Mouse (Mus musculus): ENCODE measurements around the gene Atg4c.

The Atg4c gene

GRCm38 (mm10) chr4:99185305-99185704, 8.4 kb upstream of the Atg4c start:
- DNase-seq (ENCODE audit: extremely low read depth, low read depth, low spot score) = no peak

GRCm38 (mm10) chr4:99186412-99187125, 7.2 kb upstream of the Atg4c start:
- no peak for DNase-seq (ENCODE audit: extremely low read depth, low read depth, low spot score)

DNA sequence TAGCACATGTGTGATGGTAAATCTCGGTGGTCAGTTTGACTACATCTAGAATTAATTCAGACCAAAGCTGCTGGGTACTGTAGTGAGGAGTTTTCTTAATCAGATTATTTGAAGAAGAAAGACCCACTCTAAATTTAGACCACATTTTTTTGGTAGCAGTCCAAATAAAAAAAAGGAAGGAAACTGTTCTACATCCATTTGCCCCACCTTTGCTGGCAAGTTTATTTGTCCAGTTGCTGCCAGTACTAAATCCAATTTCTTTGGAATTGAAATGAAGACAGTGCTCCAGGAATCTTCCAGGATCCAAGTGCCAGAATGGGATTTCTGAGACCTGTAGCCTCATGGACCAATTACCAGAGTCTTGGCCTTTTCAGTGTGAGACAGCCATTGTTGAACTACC, 1.1 kb upstream of the Atg4c start:
- no peak for DNase-seq (ENCODE audit: extremely low read depth, low read depth, low spot score)

GRCm38 (mm10) chr4:99193214-99193613, 520 bp upstream of the Atg4c start:
- DNase-seq (ENCODE audit: extremely low read depth, low read depth, low spot score) = no peak

DNA sequence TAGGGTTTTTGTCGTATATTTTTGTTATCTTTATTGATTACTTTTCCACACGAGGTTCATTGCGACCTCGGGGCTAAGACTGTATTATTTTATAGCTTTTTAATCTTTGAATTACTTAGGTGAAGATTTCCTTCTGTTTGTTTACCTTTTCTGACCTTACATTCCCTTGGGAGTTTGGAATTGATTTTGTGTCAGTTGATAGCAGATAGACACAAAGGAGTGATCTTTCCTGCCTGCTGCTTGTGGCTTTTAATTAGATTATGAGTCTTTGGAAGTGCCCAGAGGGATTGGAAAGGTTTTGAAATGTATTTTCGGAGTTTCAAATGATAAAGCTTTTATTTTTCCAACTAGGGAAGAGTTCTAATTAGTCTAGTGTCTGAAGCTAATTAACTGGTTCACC, 1.1 kb downstream of the Atg4c start:
- no peak for DNase-seq (ENCODE audit: extremely low read depth, low read depth, low spot score)

DNA sequence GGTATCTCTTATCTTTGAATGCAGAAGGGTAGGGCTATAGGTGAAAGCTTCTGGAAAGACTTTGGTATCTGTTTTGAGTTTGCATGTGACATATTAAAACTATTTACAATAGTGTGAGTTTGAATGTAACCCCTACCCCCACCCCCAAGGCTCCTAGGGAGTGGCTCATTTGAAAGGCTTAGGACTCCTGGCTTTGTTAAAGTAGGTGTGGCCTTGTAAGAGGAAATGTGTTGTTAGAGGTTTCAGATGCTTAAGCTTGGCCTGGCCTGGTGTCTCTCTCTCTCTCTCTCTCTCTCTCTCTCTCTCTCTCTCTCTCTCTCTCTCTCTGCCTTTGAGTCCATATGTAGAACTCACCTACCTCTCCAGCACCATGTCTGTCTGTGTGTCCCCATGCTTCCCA, 5.0 kb downstream of the Atg4c start:
- DNase-seq (ENCODE audit: extremely low read depth, low read depth, low spot score) = no peak

- DNase-seq (ENCODE audit: extremely low read depth, low read depth, low spot score) = no peak
These were observed 6.1 kb downstream of the Atg4c start for GRCm38 (mm10) chr4:99199757-99200251.

GRCm38 (mm10) chr4:99200383-99201136, 6.8 kb downstream of the Atg4c start:
- DNase-seq (ENCODE audit: extremely low read depth, low read depth, low spot score) = no peak

DNA sequence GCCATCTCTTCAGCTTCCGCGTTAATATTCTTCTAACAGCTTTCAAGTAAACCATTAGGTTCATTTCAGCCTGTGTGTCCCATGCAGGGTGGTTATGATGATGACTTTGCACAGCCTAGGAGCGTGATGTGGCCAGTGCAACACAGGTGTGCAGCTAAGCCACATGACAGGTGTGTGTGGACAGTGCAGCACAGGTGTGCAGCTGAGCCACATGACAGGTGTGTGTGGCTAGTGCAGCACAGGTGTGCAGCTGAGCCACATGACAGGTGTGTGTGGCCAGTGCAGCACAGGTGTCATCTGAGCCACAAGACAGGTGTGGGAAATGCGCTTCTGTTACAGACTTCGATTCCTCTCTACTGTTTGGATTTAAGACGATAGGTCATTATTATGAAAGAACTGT, 12.0 kb downstream of the Atg4c start:
- no peak for DNase-seq (ENCODE audit: extremely low read depth, low read depth, low spot score)

- DNase-seq (ENCODE audit: extremely low read depth, low read depth, low spot score) = no peak
These were observed 12.6 kb downstream of the Atg4c start for GRCm38 (mm10) chr4:99206356-99206755.

DNA sequence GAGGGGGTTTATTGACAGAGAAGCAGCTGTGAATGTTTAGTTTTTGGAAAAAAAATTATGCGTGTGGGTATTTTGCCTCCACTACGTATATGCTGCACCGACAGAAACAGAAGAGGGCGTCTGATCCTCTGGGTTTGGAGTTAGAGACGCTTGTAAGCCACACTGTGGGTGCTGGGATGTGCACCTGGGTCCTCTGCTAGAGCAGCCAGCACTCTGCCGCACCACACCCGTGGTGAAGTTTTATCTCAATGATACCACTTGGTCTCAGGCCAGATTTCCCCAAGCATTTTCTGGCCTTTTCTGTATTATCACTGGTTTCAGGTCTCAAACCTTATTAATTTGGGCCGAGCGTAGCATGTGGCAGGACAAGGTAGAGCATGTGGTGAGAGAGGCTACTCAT, 16.4 kb downstream of the Atg4c start:
- no peak for DNase-seq (ENCODE audit: extremely low read depth, low read depth, low spot score)

DNA sequence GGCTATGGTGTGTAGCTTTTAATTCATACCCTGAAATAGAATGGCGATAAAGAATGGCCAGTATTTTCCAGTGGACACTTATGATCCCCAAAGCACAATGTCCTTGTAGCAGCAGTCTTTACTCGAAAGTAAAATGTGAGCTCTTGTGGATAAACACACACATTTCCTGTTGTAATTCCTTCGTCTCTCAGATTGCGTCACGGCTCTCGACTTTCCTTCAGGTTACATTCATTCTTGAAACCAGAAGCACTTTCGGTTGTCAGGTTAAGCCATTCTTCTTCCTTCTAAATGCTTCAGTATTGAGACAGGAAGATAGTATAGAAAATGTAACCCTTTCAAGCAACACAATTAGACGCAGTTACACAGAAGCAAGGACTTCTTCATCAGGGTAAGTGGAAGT, 17.9 kb downstream of the Atg4c start:
- DNase-seq (ENCODE audit: extremely low read depth, low read depth, low spot score) = no peak

- DNase-seq (ENCODE audit: extremely low read depth, low read depth, low spot score) = no peak
These were observed 19.4 kb downstream of the Atg4c start for GRCm38 (mm10) chr4:99213123-99213522.

- DNase-seq (ENCODE audit: extremely low read depth, low read depth, low spot score) = no peak
These were observed 28.5 kb downstream of the Atg4c start for GRCm38 (mm10) chr4:99222221-99222620.

DNA sequence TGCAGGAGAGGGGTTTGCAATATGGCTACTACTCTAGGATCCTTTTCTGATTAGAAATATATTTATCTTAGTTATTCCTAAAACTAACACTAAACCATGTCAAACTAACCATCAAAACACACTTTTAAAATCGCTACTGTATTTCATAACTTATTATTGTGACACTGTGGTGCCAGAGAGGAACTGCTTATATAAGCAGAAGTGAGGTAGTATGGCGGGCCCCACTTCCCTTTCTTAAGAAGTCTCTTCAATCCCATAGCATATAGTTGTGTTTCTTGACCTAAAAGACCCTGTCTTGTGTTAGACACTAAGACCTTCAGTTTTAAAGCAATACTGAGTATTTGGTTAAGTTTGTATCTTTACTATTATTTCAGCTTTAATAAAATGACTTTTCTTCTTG, 31.1 kb downstream of the Atg4c start:
- no peak for DNase-seq (ENCODE audit: extremely low read depth, low read depth, low spot score)

DNA sequence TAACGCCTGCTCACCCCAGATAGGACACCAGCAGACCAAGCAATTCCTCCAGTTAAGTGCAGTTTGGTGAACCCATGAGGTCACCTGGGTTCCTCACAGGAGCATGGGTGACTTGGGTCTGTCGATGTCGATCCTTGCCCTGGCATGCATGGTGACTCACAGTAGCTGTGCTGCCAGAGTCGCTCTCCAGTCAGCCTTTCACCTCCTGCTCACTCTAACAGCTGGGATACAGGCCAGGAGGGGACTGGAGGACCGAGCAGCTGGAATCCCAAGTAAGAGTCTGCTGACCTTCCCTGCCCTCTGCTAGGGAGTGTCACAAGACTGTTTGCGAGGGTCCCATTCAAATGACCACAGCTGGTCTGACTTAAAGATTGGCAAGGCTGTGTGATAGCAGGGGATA, 33.5 kb downstream of the Atg4c start:
- no peak for DNase-seq (ENCODE audit: extremely low read depth, low read depth, low spot score)

DNA sequence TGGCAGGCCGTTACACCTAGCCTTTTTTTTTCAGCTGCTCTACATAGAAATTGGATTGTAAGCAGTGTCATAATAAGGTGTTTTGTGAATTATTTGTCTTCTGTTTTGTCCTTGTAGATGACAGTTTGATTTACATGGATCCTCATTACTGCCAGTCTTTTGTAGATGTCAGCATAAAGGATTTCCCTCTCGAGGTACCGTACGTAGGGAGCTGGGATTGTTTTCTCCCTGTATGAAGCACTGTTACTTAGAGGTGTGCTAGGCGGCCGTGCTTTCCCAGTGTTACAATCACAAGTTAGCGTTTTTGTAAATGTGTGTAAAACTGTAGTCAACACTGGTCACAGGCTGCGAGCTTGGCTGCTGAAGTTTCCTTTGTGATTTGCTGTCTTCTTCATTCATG, 35.6 kb downstream of the Atg4c start:
- no peak for DNase-seq (ENCODE audit: extremely low read depth, low read depth, low spot score)

GRCm38 (mm10) chr4:99235203-99235856, 41.6 kb downstream of the Atg4c start:
- DNase-seq (ENCODE audit: extremely low read depth, low read depth, low spot score) = no peak

DNA sequence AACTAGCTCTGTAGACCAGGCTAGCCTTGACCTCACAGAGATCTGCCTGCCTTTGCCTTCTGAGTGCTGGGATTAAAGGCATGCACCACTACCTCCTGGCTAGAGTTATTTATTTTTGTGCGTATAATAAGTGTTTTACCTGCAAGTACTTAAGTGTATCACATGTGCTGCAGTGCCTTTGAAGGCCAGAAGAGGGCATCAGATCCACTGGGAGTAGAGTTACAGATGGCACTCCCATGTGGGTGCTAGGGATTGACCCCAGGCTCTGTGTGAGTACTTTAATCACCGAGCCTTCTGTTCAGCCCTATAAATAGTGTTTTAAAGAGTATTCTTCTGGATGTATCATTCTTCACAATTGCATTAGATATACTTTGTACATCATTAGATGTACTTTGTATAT, 44.6 kb downstream of the Atg4c start:
- no peak for DNase-seq (ENCODE audit: extremely low read depth, low read depth, low spot score)

- DNase-seq (ENCODE audit: extremely low read depth, low read depth, low spot score) = no peak
These were observed 47.9 kb downstream of the Atg4c start for GRCm38 (mm10) chr4:99241674-99242073.

- DNase-seq (ENCODE audit: extremely low read depth, low read depth, low spot score) = no peak
These were observed 55.6 kb downstream of the Atg4c start for GRCm38 (mm10) chr4:99249358-99249757.

DNA sequence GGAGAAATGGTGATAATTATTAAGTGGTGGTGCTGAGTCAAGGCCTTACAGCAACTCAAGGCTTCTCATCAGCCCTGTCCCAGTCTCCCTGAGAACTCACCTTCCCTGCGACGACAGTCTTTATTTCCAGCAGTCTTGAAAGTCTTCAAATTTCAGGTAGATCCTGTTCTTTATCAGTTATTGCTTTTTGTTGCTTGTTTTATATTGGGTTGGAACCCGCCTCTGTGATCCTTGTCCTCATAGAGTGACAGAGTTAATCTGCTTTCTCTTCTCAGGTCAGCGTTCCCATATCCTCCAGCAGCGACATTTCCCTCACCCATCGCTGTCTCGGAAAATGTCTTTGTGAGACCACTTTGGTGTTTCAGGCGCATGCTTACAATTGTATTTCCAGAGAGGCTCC, 56.1 kb downstream of the Atg4c start:
- DNase-seq (ENCODE audit: extremely low read depth, low read depth, low spot score) = no peak

Data from fat pad, adult 2 months (tissue).